Mouse (Mus musculus): Measurements from ENCODE around the gene Sfxn1.

Gene Sfxn1

GRCm38 (mm10) chr13:54071606-54072331 lies at the start of gene Sfxn1:
Gene Sfxn1, plus strand, starts transcription at chr13:54071869.
- DNase-seq (ENCODE audit: low read depth, low spot score): peak; percentile 55

- DNase-seq (ENCODE audit: low read depth, low spot score): no peak
These were observed 48.4 kb upstream of the Sfxn1 start for GRCm38 (mm10) chr13:54023311-54023710.

GRCm38 (mm10) chr13:54027079-54027478 lies 44.6 kb upstream of the Sfxn1 start:
- no peak for DNase-seq (ENCODE audit: low read depth, low spot score)

DNA sequence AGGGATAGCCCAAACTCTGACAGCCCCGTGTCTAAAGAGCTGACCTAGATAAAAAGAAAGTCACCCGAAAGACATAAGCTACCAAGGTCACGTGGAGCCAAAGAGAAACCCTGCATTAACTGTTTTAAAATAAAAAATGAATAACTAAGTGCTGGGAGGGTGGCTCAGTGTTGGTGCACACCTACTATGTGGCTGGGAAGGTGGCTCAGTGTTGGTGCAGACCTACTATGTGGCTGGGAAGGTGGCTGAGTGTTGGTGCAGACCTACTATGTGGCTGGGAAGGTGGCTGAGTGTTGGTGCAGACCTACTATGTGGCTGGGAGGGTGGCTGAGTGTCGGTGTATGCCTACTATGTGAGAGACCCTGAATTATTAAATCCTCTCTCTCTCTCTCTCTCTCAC lies 38.0 kb upstream of the Sfxn1 start:
- no peak for DNase-seq (ENCODE audit: low read depth, low spot score)

DNA sequence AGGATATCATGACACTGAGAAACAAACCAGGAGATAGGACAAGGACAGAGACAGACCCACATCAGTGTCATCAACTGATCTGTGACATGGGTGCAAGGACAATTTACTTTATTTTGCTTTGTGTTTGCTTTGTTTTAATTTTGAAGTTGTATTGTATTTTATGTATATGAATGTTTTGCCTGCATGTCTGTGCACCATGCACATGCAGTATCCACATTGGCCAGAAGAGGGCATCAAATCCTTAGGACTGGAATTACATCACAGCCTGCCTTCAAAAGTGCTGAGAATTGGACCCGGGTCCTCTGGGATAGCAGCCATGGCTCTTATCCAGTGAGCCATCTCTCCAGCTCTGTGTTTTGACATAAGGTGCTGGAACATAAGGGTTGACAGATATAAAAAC lies 36.1 kb upstream of the Sfxn1 start:
- DNase-seq (ENCODE audit: low read depth, low spot score): peak; percentile 16

DNA sequence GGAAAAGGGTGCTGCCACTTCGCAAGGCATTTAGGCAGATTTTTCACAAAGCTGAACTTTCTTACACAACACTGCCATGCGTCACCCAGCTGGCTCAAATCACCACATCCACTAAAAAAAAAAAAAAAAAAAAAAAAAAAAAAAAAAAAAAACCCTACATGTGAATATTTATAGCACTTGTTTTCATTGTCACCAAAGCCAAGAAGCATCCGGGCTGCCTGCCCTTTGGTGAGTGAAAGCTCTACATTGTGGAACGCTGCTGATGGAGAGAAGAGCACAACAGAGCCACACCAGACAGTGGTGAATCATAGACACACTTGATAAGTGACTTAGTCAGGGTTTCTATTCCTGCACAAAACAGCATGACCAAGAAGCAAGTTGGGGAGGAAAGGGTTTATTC lies 33.7 kb upstream of the Sfxn1 start:
- no peak for DNase-seq (ENCODE audit: low read depth, low spot score)

GRCm38 (mm10) chr13:54040256-54040655 lies 31.4 kb upstream of the Sfxn1 start:
- DNase-seq (ENCODE audit: low read depth, low spot score): no peak

- DNase-seq (ENCODE audit: low read depth, low spot score): no peak
These were observed 22.9 kb upstream of the Sfxn1 start for GRCm38 (mm10) chr13:54048679-54049352.

DNA sequence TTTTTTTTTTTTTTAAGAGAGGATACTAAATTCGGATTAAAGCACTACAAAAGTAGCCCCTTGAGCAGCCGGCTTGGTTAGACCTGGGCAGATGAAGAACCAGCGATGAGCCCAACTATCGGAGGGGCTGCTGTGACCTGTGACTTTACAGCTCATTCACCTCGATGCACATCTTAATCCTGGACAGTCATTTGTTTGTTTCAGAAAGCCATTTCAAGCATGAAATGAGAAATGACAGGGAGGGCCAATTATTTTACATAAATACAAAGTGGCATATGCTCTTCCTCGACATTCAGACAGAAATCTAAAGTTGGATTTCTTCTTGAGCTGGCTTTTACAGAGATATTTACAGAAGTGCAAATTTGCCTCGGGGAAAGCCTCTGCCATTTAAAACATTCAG lies 20.0 kb upstream of the Sfxn1 start:
- DNase-seq (ENCODE audit: low read depth, low spot score): no peak

DNA sequence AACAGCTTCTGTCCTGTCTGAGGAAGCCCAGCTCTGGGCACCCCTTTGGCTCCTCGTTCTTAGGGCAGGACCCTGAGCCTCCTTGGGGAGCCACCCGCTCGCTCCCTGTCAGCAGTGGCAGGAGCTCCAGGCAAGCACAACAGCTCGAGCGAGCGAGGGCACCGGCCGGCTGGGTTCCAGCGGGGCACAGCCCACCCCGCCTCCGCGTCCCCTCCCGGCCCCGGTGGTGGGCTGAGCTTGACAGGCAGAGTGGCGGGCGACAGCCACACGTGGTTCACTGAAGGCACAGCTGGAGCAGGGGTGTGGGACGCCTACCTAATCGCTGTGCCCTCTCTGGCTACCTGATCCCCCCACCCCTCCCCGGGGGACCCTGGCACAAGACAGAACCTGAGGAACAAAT lies 16.7 kb upstream of the Sfxn1 start:
- DNase-seq (ENCODE audit: low read depth, low spot score): no peak

GRCm38 (mm10) chr13:54055448-54055861 lies 16.2 kb upstream of the Sfxn1 start, which contains the start of gene Drd1:
Gene Drd1, minus strand, starts transcription at chr13:54055705.
- DNase-seq (ENCODE audit: low read depth, low spot score): peak; percentile 55

GRCm38 (mm10) chr13:54062068-54062467 lies 9.6 kb upstream of the Sfxn1 start:
- no peak for DNase-seq (ENCODE audit: low read depth, low spot score)

DNA sequence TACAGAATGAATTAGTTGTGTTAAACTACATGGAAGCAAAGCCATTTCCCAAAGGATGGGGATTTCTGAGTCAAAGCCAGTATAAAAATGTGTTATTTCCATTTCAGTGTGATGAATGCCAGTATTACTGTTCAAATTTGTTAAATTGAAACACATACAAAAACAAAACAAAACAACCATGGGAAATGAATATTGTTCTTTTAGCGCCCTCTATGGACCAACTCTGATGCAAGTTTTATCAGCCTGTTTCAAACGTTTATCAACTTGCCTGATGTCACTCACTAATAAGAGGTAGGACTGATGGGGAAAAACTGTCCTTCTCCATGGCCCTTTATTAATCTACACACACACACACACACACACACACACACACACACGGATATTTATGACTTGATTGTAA lies 8.4 kb upstream of the Sfxn1 start:
- DNase-seq (ENCODE audit: low read depth, low spot score): no peak

DNA sequence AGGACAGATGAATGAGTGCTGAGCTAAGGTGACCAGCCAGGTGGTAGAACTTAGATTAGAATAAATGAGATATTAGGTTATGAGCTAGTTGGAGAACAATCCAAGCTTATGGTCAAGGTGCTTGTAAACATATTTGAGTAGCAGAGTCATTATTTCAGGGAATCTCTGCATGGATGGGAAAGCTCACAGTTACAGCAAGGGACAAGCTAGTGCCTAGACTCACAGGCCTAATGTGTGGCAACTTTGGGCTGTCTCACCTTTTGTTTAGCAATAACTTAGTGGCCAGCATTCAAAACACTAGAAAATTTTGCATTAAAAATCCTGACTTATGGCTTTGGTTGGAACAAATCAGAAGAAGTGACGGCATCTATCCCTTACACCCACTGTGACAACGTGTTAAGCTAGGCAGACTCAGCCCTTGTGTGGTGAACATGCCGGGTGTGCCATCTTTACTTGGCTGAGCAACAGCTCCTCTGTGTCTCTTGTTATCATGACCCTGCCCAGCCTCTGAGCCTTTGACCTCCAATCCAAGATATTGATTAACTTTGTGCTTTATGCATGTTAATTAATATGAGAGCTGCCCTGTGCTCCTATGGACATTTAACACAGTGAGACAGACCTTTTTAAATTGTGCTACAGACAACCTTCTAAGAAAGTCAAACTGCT lies 5.5 kb upstream of the Sfxn1 start:
- DNase-seq (ENCODE audit: low read depth, low spot score): no peak

DNA sequence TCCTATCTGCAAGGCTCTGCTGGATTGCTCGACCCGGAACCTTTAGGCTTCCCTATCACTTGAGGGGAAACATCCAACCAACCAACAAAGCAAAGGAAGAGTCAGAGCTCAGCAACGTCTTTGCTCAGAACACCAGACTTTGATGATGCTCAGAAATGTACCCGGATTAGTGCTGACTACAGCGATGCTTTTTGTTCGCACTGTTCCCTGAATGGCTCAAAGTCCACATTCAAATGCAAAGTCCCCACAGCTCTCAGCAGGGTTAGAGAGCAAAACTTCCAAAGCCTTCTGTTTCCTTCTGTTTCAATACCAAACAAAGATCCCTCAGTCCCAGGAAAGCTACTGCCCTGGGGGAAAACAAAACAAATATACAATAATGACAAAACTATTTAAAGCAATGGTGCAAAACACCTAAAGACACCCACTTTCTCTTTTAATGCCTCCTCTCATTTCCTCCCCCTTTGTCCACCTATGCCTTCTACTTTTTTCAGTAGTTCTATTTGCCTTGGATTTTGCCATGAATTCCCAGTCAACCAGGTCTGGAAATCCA lies 4.0 kb upstream of the Sfxn1 start:
- no peak for DNase-seq (ENCODE audit: low read depth, low spot score)

GRCm38 (mm10) chr13:54071011-54071410 lies 658 bp upstream of the Sfxn1 start:
- DNase-seq (ENCODE audit: low read depth, low spot score): no peak

- DNase-seq (ENCODE audit: low read depth, low spot score): no peak
These were observed 923 bp downstream of the Sfxn1 start for GRCm38 (mm10) chr13:54072526-54073057.

GRCm38 (mm10) chr13:54073066-54073465 lies 1.4 kb downstream of the Sfxn1 start:
- no peak for DNase-seq (ENCODE audit: low read depth, low spot score)

- no peak for DNase-seq (ENCODE audit: low read depth, low spot score)
These were observed 1.8 kb downstream of the Sfxn1 start for GRCm38 (mm10) chr13:54073491-54073890.

DNA sequence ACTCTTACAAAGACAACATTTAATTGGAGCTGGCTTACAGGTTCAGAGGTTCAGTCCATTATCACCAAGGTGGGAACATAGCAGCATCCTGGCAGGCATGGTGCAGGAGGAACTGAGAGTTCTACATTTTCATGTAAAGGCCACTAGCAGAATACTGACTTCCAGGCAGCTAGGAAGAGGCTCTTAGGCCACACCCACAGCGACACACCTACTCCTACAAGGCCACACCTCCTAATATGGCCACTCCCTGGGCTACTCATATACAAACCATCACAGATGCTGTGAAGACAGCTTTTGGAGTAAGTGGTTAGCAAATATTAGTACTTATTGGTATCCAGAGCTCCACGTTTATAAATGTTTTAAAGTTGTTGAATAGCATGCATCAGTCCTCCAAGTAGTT lies 3.7 kb downstream of the Sfxn1 start:
- DNase-seq (ENCODE audit: low read depth, low spot score): no peak

DNA sequence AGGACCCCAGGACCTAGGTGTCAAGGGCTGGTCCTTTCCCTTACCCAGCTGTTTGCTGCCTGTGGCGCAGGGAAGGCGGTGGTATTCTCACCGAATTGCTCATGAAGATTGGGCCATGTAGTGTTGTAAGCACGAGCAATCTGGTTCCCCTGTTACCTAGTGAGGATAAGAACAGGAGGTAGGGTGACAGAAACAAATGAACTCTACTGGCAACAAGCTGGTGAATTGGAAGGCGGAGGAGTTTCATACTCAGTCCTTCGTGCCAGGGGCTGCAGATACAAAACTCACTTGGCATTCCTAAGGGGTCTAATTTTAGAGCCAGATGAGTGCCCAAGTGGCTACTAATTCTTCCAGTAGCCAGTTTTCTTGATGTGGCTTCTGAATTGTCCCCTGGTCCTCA lies 4.4 kb downstream of the Sfxn1 start:
- DNase-seq (ENCODE audit: low read depth, low spot score): no peak

- DNase-seq (ENCODE audit: low read depth, low spot score): no peak
These were observed 5.2 kb downstream of the Sfxn1 start for GRCm38 (mm10) chr13:54076762-54077460.

Data from WW6 (cell line).